20 mouse cellular contexts compared by ENCODE assay signal in genomic region chr2:60070938-60071337, GRCm38 (mm10).
A peak's percentile ranks its signal among the peaks of the same experiment; 100 is the strongest.
DNase-seq lines count a peak whose midpoint lies in the region; ATAC-seq lines count a peak whose summit lies in the region.
"Had no signal": no experiment of that assay in that cellular context is flagged by ENCODE, and none has a peak within 500 bp of the region (broad histone marks: within the 10 kb centered on the region; RNA-seq: fewer than 3 reads in every experiment).

No protein-coding gene starts in this region.

- 0 out of 2 replicates have a peak, but pooled peaks cover 7% of the 10 kb centered on the region for H3K36me3 ChIP-seq in liver, embryonic 15.5 days (replicated peaks)
- H3K36me3 ChIP-seq: neural tube, embryonic 13.5 days had no signal

- WGBS in liver, embryonic 15.5 days (ENCODE audit: insufficient replicate concordance), result 65% methylated on average over 5 of the region's 5 CpGs

- H3K4me1 ChIP-seq in liver, embryonic 15.5 days (replicated peaks), result peaks cover 24% of the 10 kb centered on the region
- H3K4me1 ChIP-seq: limb, embryonic 12.5 days had no signal

- H3K4me3 ChIP-seq in liver, embryonic 15.5 days (replicated peaks), result no peak overlapping the region
- H3K4me3 ChIP-seq: embryonic facial prominence, embryonic 12.5 days; layer of hippocampus, adult 2 months; left cerebral cortex, adult 2 months; limb, embryonic 12.5 days; midbrain, embryonic 12.5 days; neural tube, embryonic 13.5 days had no signal

- H3K9me3 ChIP-seq in liver, embryonic 15.5 days (replicated peaks), result no peaks in the 10 kb centered on the region
- H3K9me3 ChIP-seq: embryonic facial prominence, embryonic 12.5 days; limb, embryonic 12.5 days; midbrain, embryonic 12.5 days; neural tube, embryonic 13.5 days had no signal

- no peak overlapping the region for H3K9ac ChIP-seq in liver, embryonic 15.5 days
- H3K9ac ChIP-seq: embryonic facial prominence, embryonic 12.5 days; limb, embryonic 12.5 days; midbrain, embryonic 12.5 days; neural tube, embryonic 13.5 days had no signal

- DNase-seq in cerebellum, adult 11-12 months, result peak; percentile 31
- DNase-seq in cerebellum, adult 8-10 months, result no peak
- no peak for DNase-seq in liver
- DNase-seq in cerebellum, postnatal 25 days, result peak; percentile 30 to 38
- DNase-seq in right cerebral cortex, postnatal 25 days, result no peak
- no peak for DNase-seq in layer of hippocampus, adult 9-10 months (ENCODE audit: low spot score)
- DNase-seq in thymus, adult 18-20 months, result no peak
- DNase-seq: adrenal gland, postnatal 10 days; heart, adult 18-20 months; kidney, adult 18-20 months; kidney, postnatal 10 days; lung, adult 18-20 months had no signal

- peak overlapping the region; percentile 30; the same call in 1 of the 2 replicates for H3K27ac ChIP-seq in liver, embryonic 15.5 days (replicated peaks)
- H3K27ac ChIP-seq: embryonic facial prominence, embryonic 12.5 days; layer of hippocampus, adult 2 months; left cerebral cortex, adult 2 months; limb, embryonic 12.5 days; midbrain, embryonic 12.5 days; neural tube, embryonic 13.5 days had no signal

- ATAC-seq in liver, embryonic 15.5 days (ENCODE audit: insufficient read depth), result no peak
- ATAC-seq: forebrain, embryonic 16.5 days had no signal

- no peak overlapping the region for H3K4me2 ChIP-seq in liver, embryonic 15.5 days
- H3K4me2 ChIP-seq: embryonic facial prominence, embryonic 12.5 days; limb, embryonic 12.5 days; midbrain, embryonic 12.5 days; neural tube, embryonic 13.5 days had no signal

- no peaks in the 10 kb centered on the region for H3K27me3 ChIP-seq in liver, embryonic 15.5 days
- H3K27me3 ChIP-seq: embryonic facial prominence, embryonic 12.5 days; limb, embryonic 12.5 days; midbrain, embryonic 12.5 days; neural tube, embryonic 13.5 days had no signal

Comparison
In these comparisons a context has a peak if more than half of its experiments do, and no peak if none do; other contexts are left out.
1. DNase-seq: peak in cerebellum, adult 11-12 months (single experiment) and cerebellum, postnatal 25 days (2 of 2); none in cerebellum, adult 8-10 months (single experiment), liver (single experiment), right cerebral cortex, postnatal 25 days (single experiment), layer of hippocampus, adult 9-10 months (single experiment) and thymus, adult 18-20 months (0 of 2).